In genomic region chr7:133185931-133186601, GRCm38 (mm10) we compare ENCODE assay signal across 8 mouse cellular contexts.
DNase-seq lines count a peak whose midpoint lies in the region; ATAC-seq lines count a peak whose summit lies in the region.
"Had no signal": no experiment of that assay in that cellular context is flagged by ENCODE, and none has a peak within 500 bp of the region (broad histone marks: within the 10 kb centered on the region; RNA-seq: fewer than 3 reads in every experiment).

No protein-coding gene starts in this region.

- intact Hi-C loops in heart, postnatal 14 days (cut with DNase I) = no loop called here

- ATAC-seq in forebrain, embryonic 14.5 days = 0 out of 2 replicates have a peak, but pooled peaks have one; percentile 35
- ATAC-seq in lung, embryonic 16.5 days (ENCODE audit: low read depth) = peak; percentile 96

- no peaks in the 10 kb centered on the region for H3K36me3 ChIP-seq in forebrain, embryonic 14.5 days (ENCODE audit: control insufficient read depth, insufficient read depth, low read length)
- no peaks in the 10 kb centered on the region for H3K36me3 ChIP-seq in lung, embryonic 16.5 days (ENCODE audit: control insufficient read depth, insufficient read depth, low read length)

- no peaks in the 10 kb centered on the region; the same call in 1 of the 2 replicates for H3K27me3 ChIP-seq in forebrain, embryonic 14.5 days (replicated peaks; ENCODE audit: control insufficient read depth, insufficient read depth, low read length)
- no peaks in the 10 kb centered on the region for H3K27me3 ChIP-seq in lung, embryonic 16.5 days (ENCODE audit: control insufficient read depth, insufficient read depth, low read depth, low read length)

- peaks cover 9% of the 10 kb centered on the region for H3K4me1 ChIP-seq in forebrain, embryonic 14.5 days (ENCODE audit: control insufficient read depth, insufficient read depth, low read length)
- H3K4me1 ChIP-seq in lung, embryonic 16.5 days (replicated peaks; ENCODE audit: control insufficient read depth, insufficient read depth, low read length) = peaks cover 8% of the 10 kb centered on the region; the same call in 1 of the 2 replicates

- H3K9ac ChIP-seq in forebrain, embryonic 14.5 days (ENCODE audit: low read length) = no peak overlapping the region
- peak overlapping the region; percentile 17; the same call in 1 of the 2 replicates for H3K9ac ChIP-seq in lung, embryonic 16.5 days (ENCODE audit: low read length)

- H3K9me3 ChIP-seq in forebrain, embryonic 14.5 days (replicated peaks; ENCODE audit: control insufficient read depth, low read length) = no peaks in the 10 kb centered on the region
- no peaks in the 10 kb centered on the region for H3K9me3 ChIP-seq in lung, embryonic 16.5 days (ENCODE audit: control insufficient read depth, low read length)

- no peak overlapping the region for H3K27ac ChIP-seq in forebrain, embryonic 14.5 days (ENCODE audit: low read depth, low read length)
- H3K27ac ChIP-seq in lung, embryonic 16.5 days (ENCODE audit: low read length) = peak overlapping the region; percentile 87
- H3K27ac ChIP-seq: macrophage had no signal

- peak overlapping the region; percentile 18 for H3K4me2 ChIP-seq in forebrain, embryonic 14.5 days (ENCODE audit: low read length)
- H3K4me2 ChIP-seq in lung, embryonic 16.5 days (ENCODE audit: low read depth, low read length) = peak overlapping the region; percentile 57

- H3K4me3 ChIP-seq in forebrain, embryonic 14.5 days (ENCODE audit: low read depth, low read length) = no peak overlapping the region
- H3K4me3 ChIP-seq in lung, embryonic 16.5 days (ENCODE audit: low read length) = peak overlapping the region; percentile 35

- DNase-seq in R1 (ENCODE audit: low read depth, low spot score) = peak; percentile 93
- peak; percentile 62 for DNase-seq in cerebellum, adult 11 months
- DNase-seq in forebrain, embryonic 14.5 days (ENCODE audit: low spot score) = peak; percentile 62
- DNase-seq in heart, postnatal 14 days = peak; percentile 62 to 78
- DNase-seq in kidney, postnatal 36 days = peak; percentile 72 to 78
- peak; percentile 69 for DNase-seq in retina, embryonic 14.5 days (ENCODE audit: low spot score)

- 23% methylated on average over 12 of the region's 12 CpGs for WGBS in forebrain, embryonic 14.5 days
- 7% methylated on average over 12 of the region's 12 CpGs for WGBS in lung, embryonic 16.5 days
